Mouse (Mus musculus) hindbrain, embryonic 13.5 days (tissue): ENCODE data around the gene Gm40460. TPM values are rescaled to one million over a fixed set of nuclear protein-coding genes. Genes with fewer than 3 reads are reported as not detected.
"Not testable (repeated sequence)": the region's sequence is repeated elsewhere in the genome, so short reads cannot be mapped to it uniquely, and the experiment has no call there.

Experiments used
- ATAC-seq: fragments of 200-750 bp; cut with Nextera tagmentation; 2 replicates; pipeline ENCODE4 v1.8.0; 2017; ENCODE audit warnings: moderate TSS enrichment; ENCODE audit not compliant: low FRiP score
- H3K27ac ChIP-seq: fragments of 300-500 bp; sonication (generic); 2 replicates; pipeline ENCODE4 v1.5.1; 2015; ENCODE audit warnings: inconsistent platforms, mild to moderate bottlenecking, moderate library complexity
- H3K27me3 ChIP-seq: fragments of 300-500 bp; sonication (generic); 2 replicates; pipeline ENCODE4 v1.6.1; 2015; ENCODE audit warnings: mild to moderate bottlenecking, inconsistent platforms
- H3K36me3 ChIP-seq: fragments of 300-500 bp; sonication (generic); 2 replicates; pipeline ENCODE4 v1.6.1; 2015; ENCODE audit warnings: mild to moderate bottlenecking, inconsistent platforms
- H3K4me1 ChIP-seq: fragments of 300-500 bp; sonication (generic); replicated peaks from 2 replicates; pipeline ENCODE4 v1.6.1; 2015; ENCODE audit warnings: inconsistent platforms
- H3K4me2 ChIP-seq: fragments of 300-500 bp; sonication (generic); 2 replicates; pipeline ENCODE4 v1.6.1; 2015; ENCODE audit warnings: inconsistent platforms, mild to moderate bottlenecking, moderate library complexity
- H3K4me3 ChIP-seq: fragments of 300-500 bp; sonication (generic); 2 replicates; pipeline ENCODE4 v1.5.1; 2015; ENCODE audit warnings: mild to moderate bottlenecking, inconsistent platforms
- H3K9ac ChIP-seq: fragments of 300-500 bp; sonication (generic); 2 replicates; pipeline ENCODE4 v1.6.1; 2015; ENCODE audit warnings: mild to moderate bottlenecking, inconsistent platforms
- H3K9me3 ChIP-seq: fragments of 300-500 bp; sonication (generic); 2 replicates; pipeline ENCODE4 v1.6.1; 2016; ENCODE audit warnings: inconsistent platforms
- WGBS: fragments of 180-500 bp; shearing (Covaris S2); methylation state at CpG from one replicate; pipeline ENCODE4 v1.1.7; 2015; 5-methylcytosine and 5-hydroxymethylcytosine counted together
- polyA plus RNA-seq: library from polyadenylated mRNA; unstranded; fragments of >200 nt; fragmentation: Nextera tagmentation; extraction: Ambion mirVana; gene quantifications from 2 replicates; pipeline ENCODE4 v1.2.1, GENCODE M21; 2015

Gm40460 gene
- polyA plus RNA-seq, result not detected in 2 replicates

- H3K36me3 ChIP-seq, result no peaks in the 10 kb centered on the region
- WGBS, result 51% methylated on average over 2 of the region's 2 CpGs
- ATAC-seq, result no peak
- H3K9me3 ChIP-seq, result no peaks in the 10 kb centered on the region
- H3K4me2 ChIP-seq, result no peak within 1 kb of the TSS
- no peak within 1 kb of the TSS for H3K9ac ChIP-seq
- H3K27me3 ChIP-seq, result no peaks in the 10 kb centered on the region
- no peaks in the 10 kb centered on the region for H3K4me1 ChIP-seq
- no peak within 1 kb of the TSS for H3K27ac ChIP-seq
- H3K4me3 ChIP-seq, result no peak within 1 kb of the TSS
Measured at GRCm38 (mm10) chr7:142240978-142241377, at the start of gene Gm40460. TSS of gene Gm40460 (minus strand) at chr7:142241078.

- peaks cover 25% of the 10 kb centered on the region for H3K27me3 ChIP-seq
- ATAC-seq, H3K27ac ChIP-seq, H3K4me3 ChIP-seq, H3K4me2 ChIP-seq, H3K9ac ChIP-seq, H3K9me3 ChIP-seq, H3K36me3 ChIP-seq: not testable (repeated sequence)
- 79% methylated on average over 9 of the region's 9 CpGs for WGBS
- H3K4me1 ChIP-seq, result peaks cover 15% of the 10 kb centered on the region
Measured at GRCm38 (mm10) chr7:142285910-142286612, 45.2 kb upstream of the Gm40460 start.

GRCm38 (mm10) chr7:142285130-142285835, 44.4 kb upstream of the Gm40460 start:
- WGBS, result 25% methylated on average over 23 of the region's 23 CpGs
- ATAC-seq, result peak; percentile 82
- H3K36me3 ChIP-seq, result no peaks in the 10 kb centered on the region
- peak overlapping the region; percentile 76 for H3K27ac ChIP-seq
- H3K4me2 ChIP-seq, result peak overlapping the region; percentile 72
- H3K4me3 ChIP-seq, result peak overlapping the region; percentile 51
- H3K9me3 ChIP-seq, result no peaks in the 10 kb centered on the region
- peak overlapping the region; percentile 68 for H3K9ac ChIP-seq
- H3K27me3 ChIP-seq, result peaks cover 25% of the 10 kb centered on the region
- peaks cover 15% of the 10 kb centered on the region for H3K4me1 ChIP-seq

- ATAC-seq, result peak; percentile 85
- H3K4me3 ChIP-seq, result peak overlapping the region; percentile 51
- H3K27ac ChIP-seq, result peak overlapping the region; percentile 76
- H3K9ac ChIP-seq, result peak overlapping the region; percentile 68
- peaks cover 15% of the 10 kb centered on the region for H3K4me1 ChIP-seq
- H3K27me3 ChIP-seq, result peaks cover 29% of the 10 kb centered on the region
- H3K4me2 ChIP-seq, result peak overlapping the region; percentile 72
- under 1% methylated on average over 19 of the region's 19 CpGs for WGBS
- H3K9me3 ChIP-seq, result no peaks in the 10 kb centered on the region
- no peaks in the 10 kb centered on the region for H3K36me3 ChIP-seq
Measured at GRCm38 (mm10) chr7:142284615-142285080, 43.8 kb upstream of the Gm40460 start.

GRCm38 (mm10) chr7:142284023-142284591, 43.2 kb upstream of the Gm40460 start:
- H3K9me3 ChIP-seq, result no peaks in the 10 kb centered on the region
- under 1% methylated on average over 38 of the region's 38 CpGs for WGBS
- no peaks in the 10 kb centered on the region for H3K36me3 ChIP-seq
- H3K4me1 ChIP-seq, result peaks cover 15% of the 10 kb centered on the region
- peak overlapping the region; percentile 68 for H3K9ac ChIP-seq
- peak overlapping the region; percentile 76 for H3K27ac ChIP-seq
- H3K4me2 ChIP-seq, result peak overlapping the region; percentile 72
- peaks cover 29% of the 10 kb centered on the region for H3K27me3 ChIP-seq
- H3K4me3 ChIP-seq, result peak overlapping the region; percentile 51
- ATAC-seq, result peak; percentile 55; the same call in 1 of the 2 replicates

- peaks cover 15% of the 10 kb centered on the region for H3K4me1 ChIP-seq
Measured at GRCm38 (mm10) chr7:142282847-142283246, 42.0 kb upstream of the Gm40460 start.

GRCm38 (mm10) chr7:142279291-142279690, 38.4 kb upstream of the Gm40460 start:
- H3K4me1 ChIP-seq, H3K9ac ChIP-seq, H3K27ac ChIP-seq, H3K36me3 ChIP-seq, ATAC-seq, H3K4me3 ChIP-seq, H3K4me2 ChIP-seq, H3K9me3 ChIP-seq: not testable (repeated sequence)
- WGBS, result 80% methylated on average over 1 of the region's 1 CpGs
- H3K27me3 ChIP-seq, result peaks cover 29% of the 10 kb centered on the region

More at GRCm38 (mm10) chr7:142282847-142283246, 42.0 kb upstream of the Gm40460 start:
- H3K27ac ChIP-seq, ATAC-seq, H3K9ac ChIP-seq, H3K4me2 ChIP-seq, H3K9me3 ChIP-seq, H3K4me3 ChIP-seq, H3K36me3 ChIP-seq: not testable (repeated sequence)
- WGBS, result 17% methylated on average over 2 of the region's 2 CpGs
- H3K27me3 ChIP-seq, result peaks cover 29% of the 10 kb centered on the region

- WGBS, result 2% methylated on average over 3 of the region's 3 CpGs
- H3K4me1 ChIP-seq, result not testable (repeated sequence)
Measured at GRCm38 (mm10) chr7:142278183-142278582, 37.3 kb upstream of the Gm40460 start.

GRCm38 (mm10) chr7:142274263-142274662, 33.4 kb upstream of the Gm40460 start, which contains the start of gene Gm4559:
TSS of gene Gm4559 (minus strand) at chr7:142274363.
- not testable (repeated sequence) for H3K9ac ChIP-seq, H3K4me3 ChIP-seq, ATAC-seq, H3K4me1 ChIP-seq, H3K36me3 ChIP-seq, H3K9me3 ChIP-seq, H3K27ac ChIP-seq, H3K4me2 ChIP-seq, H3K27me3 ChIP-seq

More at GRCm38 (mm10) chr7:142278183-142278582, 37.3 kb upstream of the Gm40460 start:
- 0 out of 2 replicates have a peak, but pooled peaks have one; percentile 13 for ATAC-seq
- not testable (repeated sequence) for H3K4me2 ChIP-seq, H3K4me3 ChIP-seq, H3K9ac ChIP-seq, H3K9me3 ChIP-seq, H3K27ac ChIP-seq, H3K36me3 ChIP-seq
- peaks cover 25% of the 10 kb centered on the region for H3K27me3 ChIP-seq

GRCm38 (mm10) chr7:142258254-142258653, 17.4 kb upstream of the Gm40460 start, which contains the start of gene Gm2431:
TSS of gene Gm2431 (minus strand) at chr7:142258354.
- H3K9ac ChIP-seq, H3K4me3 ChIP-seq, H3K4me1 ChIP-seq, H3K36me3 ChIP-seq, H3K27me3 ChIP-seq, H3K27ac ChIP-seq, H3K4me2 ChIP-seq, ATAC-seq, H3K9me3 ChIP-seq: not testable (repeated sequence)
- WGBS, result 74% methylated on average over 1 of the region's 1 CpGs

- no peak overlapping the region for H3K9ac ChIP-seq
- H3K9me3 ChIP-seq, result no peaks in the 10 kb centered on the region
- H3K36me3 ChIP-seq, result no peaks in the 10 kb centered on the region
- no peak overlapping the region for H3K4me3 ChIP-seq
- no peak for ATAC-seq
- H3K27ac ChIP-seq, result no peak overlapping the region
- WGBS, result 2% methylated on average over 2 of the region's 2 CpGs
- 0 out of 2 replicates have a peak, but pooled peaks cover 5% of the 10 kb centered on the region for H3K27me3 ChIP-seq
- no peaks in the 10 kb centered on the region for H3K4me1 ChIP-seq
- H3K4me2 ChIP-seq, result no peak overlapping the region
Measured at GRCm38 (mm10) chr7:142255517-142255916, 14.6 kb upstream of the Gm40460 start.

GRCm38 (mm10) chr7:142249824-142250223, 8.9 kb upstream of the Gm40460 start:
- 3% methylated on average over 1 of the region's 1 CpGs for WGBS
- Histone ChIP-seq H3K36me3 (no peaks in the 10 kb centered on the region), H3K9ac (no peak overlapping the region), H3K4me3 (no peak overlapping the region), H3K4me1 (no peaks in the 10 kb centered on the region), H3K9me3 (no peaks in the 10 kb centered on the region), H3K4me2 (no peak overlapping the region), H3K27me3 (0 out of 2 replicates have a peak, but pooled peaks cover 5% of the 10 kb centered on the region), H3K27ac (no peak overlapping the region)
- ATAC-seq, result no peak
